Mouse (Mus musculus): ENCODE data around the gene Rnf24. TPM values are rescaled to one million over a fixed set of nuclear protein-coding genes. Genes with fewer than 3 reads are reported as not detected.

Rnf24 gene
- polyA plus RNA-seq (2015; fragmentation: Nextera tagmentation; extraction: Ambion mirVana) = 22.0 and 26.0 TPM in 2 replicates

DNA sequence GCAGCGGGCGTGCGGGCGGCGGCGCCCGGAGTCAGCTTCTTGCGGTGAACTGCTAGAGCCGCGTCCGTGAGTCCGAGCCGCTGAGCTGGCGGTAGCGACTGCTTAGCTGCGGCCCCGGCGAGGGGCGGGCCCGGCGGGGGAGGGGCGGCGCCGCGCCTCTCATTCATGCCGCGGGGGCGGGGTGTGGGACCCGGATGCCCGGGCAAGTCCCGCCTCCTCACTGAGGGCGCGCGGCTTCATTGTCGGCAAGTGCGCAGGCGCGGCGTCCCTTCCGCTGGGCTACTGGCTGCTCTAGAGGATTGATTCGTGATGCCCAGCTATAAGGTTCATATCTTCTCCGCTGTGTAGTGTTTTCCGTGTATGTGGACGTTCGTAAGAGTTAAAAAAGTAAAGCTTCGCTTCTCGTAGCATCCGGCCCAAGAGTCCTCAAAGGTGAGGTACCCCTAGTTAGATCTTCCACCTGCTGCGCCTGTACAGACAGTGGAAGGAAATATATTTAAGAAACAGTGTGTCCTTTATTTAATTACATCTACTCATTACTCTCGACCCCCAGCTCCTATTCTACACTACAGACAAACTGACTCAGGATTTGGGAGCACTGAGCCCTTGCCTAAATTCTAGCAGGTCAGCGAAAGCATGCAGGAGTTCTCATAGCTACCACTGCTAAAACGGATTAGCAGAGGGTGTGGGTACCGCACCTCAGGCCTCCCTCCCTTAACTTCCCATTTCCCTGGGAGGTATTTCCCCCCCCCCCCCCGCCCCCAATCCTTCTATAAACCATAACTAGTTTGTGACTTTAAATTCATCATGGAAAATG is at the start of gene Rnf24:
TSS of gene Rnf24 (minus strand) at position 146 of the 817 bp plus-strand sequence.
- H3K4me3 ChIP-seq (replicated peaks; ENCODE audit: low read length) = peak within 1 kb of the TSS; percentile 77
- H3K4me2 ChIP-seq (ENCODE audit: low read length) = peak within 1 kb of the TSS; percentile 68
- H3K27ac ChIP-seq (ENCODE audit: low read length) = peak within 1 kb of the TSS; percentile 92
- H3K4me1 ChIP-seq (replicated peaks; ENCODE audit: control insufficient read depth, insufficient read depth, low read length) = peaks cover 14% of the 10 kb centered on the region
- ATAC-seq = peak; percentile 96
- no peaks in the 10 kb centered on the region for H3K9me3 ChIP-seq (ENCODE audit: control insufficient read depth, low read length)
- H3K9ac ChIP-seq (replicated peaks; ENCODE audit: low read depth, low read length) = peak within 1 kb of the TSS; percentile 96
- under 1% methylated on average over 53 of the region's 54 CpGs for WGBS
- H3K27me3 ChIP-seq (replicated peaks; ENCODE audit: control insufficient read depth, insufficient read depth, low read length) = no peaks in the 10 kb centered on the region
- no peaks in the 10 kb centered on the region for H3K36me3 ChIP-seq (ENCODE audit: control insufficient read depth, insufficient read depth)

DNA sequence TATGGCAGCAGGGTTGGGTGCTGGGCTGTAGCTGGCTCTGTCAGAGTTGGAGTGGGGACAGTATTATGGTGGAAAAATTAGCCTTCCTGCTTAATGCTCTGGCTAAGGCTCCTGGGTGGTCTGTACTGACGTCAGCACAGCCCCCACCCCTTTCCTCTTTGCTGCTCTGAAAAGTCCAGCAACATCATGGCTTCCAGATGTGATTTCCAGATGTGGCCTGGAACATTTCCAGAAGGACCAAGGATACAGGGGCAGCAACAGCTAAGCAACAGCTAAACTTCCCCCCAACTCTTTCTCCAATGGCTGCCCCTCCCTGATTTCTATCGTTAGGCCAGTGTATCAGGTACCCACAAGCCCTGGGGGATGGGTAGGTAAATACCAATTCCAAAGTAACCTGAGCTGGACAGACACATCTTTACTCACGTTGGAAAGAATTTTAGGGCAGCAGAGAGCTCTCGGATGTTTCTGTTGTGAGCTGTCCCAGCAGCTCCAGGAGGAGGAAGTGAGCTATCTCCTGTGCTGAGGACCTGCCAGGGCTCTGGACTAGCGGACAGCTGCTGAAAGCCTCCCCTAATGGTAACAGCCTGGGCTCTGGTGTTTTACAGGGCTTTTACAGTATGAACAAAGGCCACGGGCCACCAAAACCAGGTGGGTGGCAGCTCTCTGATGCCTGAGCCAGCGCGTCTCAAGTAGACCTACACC is 49.3 kb upstream of the Rnf24 start:
- Histone ChIP-seq H3K4me3 (replicated peaks; ENCODE audit: low read length) (no peak overlapping the region), H3K9me3 (ENCODE audit: control insufficient read depth, low read length) (no peaks in the 10 kb centered on the region), H3K9ac (replicated peaks; ENCODE audit: low read depth, low read length) (no peak overlapping the region), H3K27me3 (replicated peaks; ENCODE audit: control insufficient read depth, insufficient read depth, low read length) (no peaks in the 10 kb centered on the region), H3K4me2 (ENCODE audit: low read length) (no peak overlapping the region), H3K36me3 (ENCODE audit: control insufficient read depth, insufficient read depth) (no peaks in the 10 kb centered on the region), H3K4me1 (replicated peaks; ENCODE audit: control insufficient read depth, insufficient read depth, low read length) (no peaks in the 10 kb centered on the region), H3K27ac (ENCODE audit: low read length) (no peak overlapping the region)
- no peak for ATAC-seq
- 73% methylated on average over 8 of the region's 8 CpGs for WGBS

- H3K4me2 ChIP-seq (ENCODE audit: low read length) = no peak overlapping the region
- ATAC-seq = no peak
- H3K4me1 ChIP-seq (replicated peaks; ENCODE audit: control insufficient read depth, insufficient read depth, low read length) = no peaks in the 10 kb centered on the region
- H3K27me3 ChIP-seq (replicated peaks; ENCODE audit: control insufficient read depth, insufficient read depth, low read length) = no peaks in the 10 kb centered on the region
- H3K36me3 ChIP-seq (ENCODE audit: control insufficient read depth, insufficient read depth) = no peaks in the 10 kb centered on the region
- no peaks in the 10 kb centered on the region for H3K9me3 ChIP-seq (ENCODE audit: control insufficient read depth, low read length)
- H3K27ac ChIP-seq (ENCODE audit: low read length) = no peak overlapping the region
- WGBS = 87% methylated on average over 2 of the region's 2 CpGs
- no peak overlapping the region for H3K9ac ChIP-seq (replicated peaks; ENCODE audit: low read depth, low read length)
- no peak overlapping the region for H3K4me3 ChIP-seq (replicated peaks; ENCODE audit: low read length)
These were observed 48.2 kb upstream of the Rnf24 start for GRCm38 (mm10) chr2:131400846-131401245.

- 89% methylated on average over 5 of the region's 5 CpGs for WGBS
- Histone ChIP-seq H3K9ac (replicated peaks; ENCODE audit: low read depth, low read length) (no peak overlapping the region), H3K4me1 (replicated peaks; ENCODE audit: control insufficient read depth, insufficient read depth, low read length) (no peaks in the 10 kb centered on the region), H3K9me3 (ENCODE audit: control insufficient read depth, low read length) (no peaks in the 10 kb centered on the region), H3K4me3 (replicated peaks; ENCODE audit: low read length) (no peak overlapping the region), H3K4me2 (ENCODE audit: low read length) (no peak overlapping the region), H3K27me3 (replicated peaks; ENCODE audit: control insufficient read depth, insufficient read depth, low read length) (no peaks in the 10 kb centered on the region), H3K36me3 (ENCODE audit: control insufficient read depth, insufficient read depth) (no peaks in the 10 kb centered on the region), H3K27ac (ENCODE audit: low read length) (no peak overlapping the region)
- no peak for ATAC-seq
These were observed 44.7 kb upstream of the Rnf24 start for GRCm38 (mm10) chr2:131397323-131397848.

GRCm38 (mm10) chr2:131386350-131386962 is 33.8 kb upstream of the Rnf24 start:
- no peaks in the 10 kb centered on the region for H3K4me1 ChIP-seq (replicated peaks; ENCODE audit: control insufficient read depth, insufficient read depth, low read length)
- no peak overlapping the region for H3K4me3 ChIP-seq (replicated peaks; ENCODE audit: low read length)
- H3K27ac ChIP-seq (ENCODE audit: low read length) = no peak overlapping the region
- H3K9me3 ChIP-seq (ENCODE audit: control insufficient read depth, low read length) = no peaks in the 10 kb centered on the region
- H3K27me3 ChIP-seq (replicated peaks; ENCODE audit: control insufficient read depth, insufficient read depth, low read length) = no peaks in the 10 kb centered on the region
- H3K4me2 ChIP-seq (ENCODE audit: low read length) = no peak overlapping the region
- no peak for ATAC-seq
- 86% methylated on average over 10 of the region's 10 CpGs for WGBS
- H3K9ac ChIP-seq (replicated peaks; ENCODE audit: low read depth, low read length) = no peak overlapping the region
- no peaks in the 10 kb centered on the region for H3K36me3 ChIP-seq (ENCODE audit: control insufficient read depth, insufficient read depth)

- ATAC-seq = no peak
- WGBS = 80% methylated on average over 4 of the region's 4 CpGs
- no peaks in the 10 kb centered on the region for H3K27me3 ChIP-seq (replicated peaks; ENCODE audit: control insufficient read depth, insufficient read depth, low read length)
- H3K27ac ChIP-seq (ENCODE audit: low read length) = no peak overlapping the region
- no peak overlapping the region for H3K4me3 ChIP-seq (replicated peaks; ENCODE audit: low read length)
- H3K4me1 ChIP-seq (replicated peaks; ENCODE audit: control insufficient read depth, insufficient read depth, low read length) = no peaks in the 10 kb centered on the region
- no peak overlapping the region for H3K9ac ChIP-seq (replicated peaks; ENCODE audit: low read depth, low read length)
- no peaks in the 10 kb centered on the region for H3K9me3 ChIP-seq (ENCODE audit: control insufficient read depth, low read length)
- H3K4me2 ChIP-seq (ENCODE audit: low read length) = no peak overlapping the region
- no peaks in the 10 kb centered on the region for H3K36me3 ChIP-seq (ENCODE audit: control insufficient read depth, insufficient read depth)
These were observed 32.5 kb upstream of the Rnf24 start for GRCm38 (mm10) chr2:131385176-131385575.

- Histone ChIP-seq H3K27ac (ENCODE audit: low read length) (no peak overlapping the region), H3K4me2 (ENCODE audit: low read length) (no peak overlapping the region), H3K9me3 (ENCODE audit: control insufficient read depth, low read length) (no peaks in the 10 kb centered on the region), H3K4me1 (replicated peaks; ENCODE audit: control insufficient read depth, insufficient read depth, low read length) (no peaks in the 10 kb centered on the region), H3K4me3 (replicated peaks; ENCODE audit: low read length) (no peak overlapping the region), H3K27me3 (replicated peaks; ENCODE audit: control insufficient read depth, insufficient read depth, low read length) (no peaks in the 10 kb centered on the region), H3K9ac (replicated peaks; ENCODE audit: low read depth, low read length) (no peak overlapping the region), H3K36me3 (ENCODE audit: control insufficient read depth, insufficient read depth) (no peaks in the 10 kb centered on the region)
- ATAC-seq = no peak
- 88% methylated on average over 3 of the region's 3 CpGs for WGBS
These were observed 26.8 kb upstream of the Rnf24 start for GRCm38 (mm10) chr2:131379541-131379940.

DNA sequence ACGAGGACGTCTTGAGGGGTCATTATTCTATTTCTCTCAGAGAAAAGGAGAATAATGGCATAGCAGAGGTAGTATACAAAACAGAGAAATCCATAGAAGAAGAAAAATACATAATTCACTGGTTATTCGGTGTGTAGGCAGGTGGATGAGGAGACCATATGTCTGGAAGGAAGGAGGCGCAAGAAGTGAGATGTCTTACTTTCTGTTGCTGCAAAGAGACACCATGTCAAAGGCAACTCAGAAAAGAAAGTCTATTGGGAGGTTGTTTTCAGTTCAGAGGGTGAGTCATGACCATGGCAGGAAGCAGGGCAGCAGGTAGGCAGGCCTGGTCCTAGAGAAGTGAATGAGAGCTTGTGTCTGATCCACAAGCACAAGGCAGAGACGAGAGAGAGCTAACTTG is 26.2 kb upstream of the Rnf24 start:
- Histone ChIP-seq H3K9me3 (ENCODE audit: control insufficient read depth, low read length) (no peaks in the 10 kb centered on the region), H3K4me3 (replicated peaks; ENCODE audit: low read length) (no peak overlapping the region), H3K36me3 (ENCODE audit: control insufficient read depth, insufficient read depth) (no peaks in the 10 kb centered on the region), H3K4me2 (ENCODE audit: low read length) (no peak overlapping the region), H3K9ac (replicated peaks; ENCODE audit: low read depth, low read length) (no peak overlapping the region), H3K27ac (ENCODE audit: low read length) (no peak overlapping the region), H3K4me1 (replicated peaks; ENCODE audit: control insufficient read depth, insufficient read depth, low read length) (no peaks in the 10 kb centered on the region), H3K27me3 (replicated peaks; ENCODE audit: control insufficient read depth, insufficient read depth, low read length) (no peaks in the 10 kb centered on the region)
- no peak for ATAC-seq
- 92% methylated on average over 5 of the region's 5 CpGs for WGBS

DNA sequence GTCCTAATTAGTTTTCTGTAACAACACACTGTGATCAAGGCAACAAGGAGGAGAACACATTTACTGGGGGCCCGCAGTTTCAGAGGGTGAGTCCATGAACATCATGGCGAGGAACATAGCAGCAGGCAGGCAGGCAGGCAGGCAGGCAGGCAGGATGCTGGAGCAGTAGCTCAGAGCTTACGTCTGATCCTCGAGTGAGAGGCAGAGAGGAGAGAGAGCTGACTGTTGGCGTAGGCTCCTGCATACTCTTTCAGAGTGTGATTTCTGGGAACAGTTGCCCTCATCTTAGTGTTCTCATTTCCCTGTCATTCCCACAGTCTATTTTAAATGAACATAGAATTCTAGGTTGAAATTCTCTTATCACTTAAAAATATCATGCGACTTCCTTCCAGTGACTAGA is 24.4 kb upstream of the Rnf24 start:
- no peak for ATAC-seq
- Histone ChIP-seq H3K4me3 (replicated peaks; ENCODE audit: low read length) (no peak overlapping the region), H3K4me2 (ENCODE audit: low read length) (no peak overlapping the region), H3K27me3 (replicated peaks; ENCODE audit: control insufficient read depth, insufficient read depth, low read length) (no peaks in the 10 kb centered on the region), H3K36me3 (ENCODE audit: control insufficient read depth, insufficient read depth) (no peaks in the 10 kb centered on the region), H3K27ac (ENCODE audit: low read length) (no peak overlapping the region), H3K9me3 (ENCODE audit: control insufficient read depth, low read length) (no peaks in the 10 kb centered on the region), H3K9ac (replicated peaks; ENCODE audit: low read depth, low read length) (no peak overlapping the region), H3K4me1 (replicated peaks; ENCODE audit: control insufficient read depth, insufficient read depth, low read length) (no peaks in the 10 kb centered on the region)
- 51% methylated on average over 6 of the region's 6 CpGs for WGBS

Data from forebrain, embryonic 16.5 days (tissue).